Mouse (Mus musculus) kidney, embryonic 14.5 days (tissue): ENCODE data around the gene AK157302. TPM values are rescaled to one million over a fixed set of nuclear protein-coding genes. Genes with fewer than 3 reads are reported as not detected.
"Not testable (repeated sequence)": the region's sequence is repeated elsewhere in the genome, so short reads cannot be mapped to it uniquely, and the experiment has no call there.

Experiments
- ATAC-seq: fragments of 200-750 bp; cut with Nextera tagmentation; 2 replicates; pipeline ENCODE4 v1.8.0; 2017; ENCODE audit warnings: moderate number of reproducible peaks, mild to moderate bottlenecking, moderate TSS enrichment, moderate library complexity; ENCODE audit not compliant: low FRiP score, low TSS enrichment
- H3K27ac ChIP-seq: fragments of 300-500 bp; sonication (generic); 2 replicates; pipeline ENCODE4 v1.5.1; 2014; ENCODE audit warnings: low read depth, mild to moderate bottlenecking, low read length, moderate library complexity, mixed read lengths
- H3K27me3 ChIP-seq: fragments of 300-500 bp; sonication (generic); 2 replicates; pipeline ENCODE4 v1.6.1; 2014; ENCODE audit warnings: mild to moderate bottlenecking, low read length; ENCODE audit not compliant: control insufficient read depth, insufficient read depth
- H3K36me3 ChIP-seq: fragments of 300-500 bp; sonication (generic); 2 replicates; pipeline ENCODE4 v1.6.1; 2014; ENCODE audit warnings: low read length, mixed read lengths; ENCODE audit not compliant: control insufficient read depth, insufficient read depth
- H3K4me1 ChIP-seq: fragments of 300-500 bp; sonication (generic); 2 replicates; pipeline ENCODE4 v1.6.1; 2014; ENCODE audit warnings: low read length, mixed read lengths; ENCODE audit not compliant: control insufficient read depth, insufficient read depth
- H3K4me2 ChIP-seq: fragments of 300-500 bp; sonication (generic); replicated peaks from 2 replicates; pipeline ENCODE4 v1.6.1; 2014; ENCODE audit warnings: low read depth, mild to moderate bottlenecking, low read length
- H3K4me3 ChIP-seq: fragments of 300-500 bp; sonication (generic); 2 replicates; pipeline ENCODE4 v1.5.1; 2014; ENCODE audit warnings: mild to moderate bottlenecking, low read length
- H3K9ac ChIP-seq: fragments of 300-500 bp; sonication (generic); 2 replicates; pipeline ENCODE4 v1.6.1; 2014; ENCODE audit warnings: low read depth, mild to moderate bottlenecking, low read length, moderate library complexity
- H3K9me3 ChIP-seq: fragments of 300-500 bp; sonication (generic); 2 replicates; pipeline ENCODE4 v1.6.1; 2016; ENCODE audit warnings: low read length; ENCODE audit not compliant: control insufficient read depth
- WGBS: fragments of 180-500 bp; shearing (Covaris S2); extraction: QIAGEN DNeasy Blood & Tissue Kit; methylation state at CpG from one replicate; pipeline ENCODE4 v1.1.7; 2014; 5-methylcytosine and 5-hydroxymethylcytosine counted together
- polyA plus RNA-seq: library from polyadenylated mRNA; unstranded; fragments of >200 nt; fragmentation: Nextera tagmentation; extraction: Ambion mirVana; gene quantifications from 2 replicates; pipeline ENCODE4 v1.2.1, GENCODE M21; 2014

AK157302 gene
- polyA plus RNA-seq, 1 experiment from 2014 or later, result 0.34 TPM

DNA sequence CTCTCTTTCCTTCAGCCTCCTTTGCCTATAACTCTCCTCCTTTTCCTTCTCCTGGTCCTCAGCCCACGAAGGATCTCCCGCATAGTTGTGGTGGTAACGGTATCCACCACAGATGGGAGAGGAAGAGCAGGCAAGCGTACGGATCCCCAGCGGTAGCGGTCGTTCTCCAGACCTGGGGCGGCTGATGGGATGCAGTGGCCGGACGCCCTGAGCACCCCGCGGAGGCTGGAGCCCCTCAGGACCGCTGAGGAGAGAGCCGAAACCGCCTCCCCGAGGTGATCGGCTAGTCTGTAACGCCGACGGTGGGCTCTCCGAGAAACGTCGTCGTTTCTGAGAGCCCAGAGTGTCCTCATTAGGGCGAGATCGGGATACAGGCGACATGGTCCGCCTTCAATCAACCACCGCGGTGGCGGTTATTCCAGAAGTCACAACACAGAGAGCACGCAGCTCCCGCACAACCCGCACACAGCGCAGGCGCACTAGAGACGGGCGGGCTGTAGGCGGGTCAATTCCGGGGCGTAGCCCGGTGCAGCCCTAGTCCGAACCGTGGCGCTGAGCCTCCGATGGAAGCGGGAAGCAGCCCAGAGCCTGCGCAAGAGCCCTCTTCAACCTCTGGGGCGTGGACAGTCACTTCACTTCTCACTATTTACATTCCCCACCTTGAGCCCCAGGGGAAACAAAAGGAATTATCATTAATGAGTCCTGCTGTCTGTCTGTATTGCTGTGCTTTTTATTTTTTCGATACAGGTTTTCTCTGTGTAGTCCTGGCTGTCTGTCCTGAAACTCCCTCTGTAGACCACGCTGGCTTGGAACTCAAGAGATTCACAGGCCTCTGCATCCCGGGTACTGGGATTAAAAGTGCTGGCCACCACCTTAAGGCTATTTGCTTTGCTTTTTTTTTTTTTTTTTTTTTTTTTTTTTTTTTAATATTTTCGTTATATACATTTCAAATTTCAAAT lies 26.7 kb upstream of the AK157302 start, which contains the start of gene Nkapl:
Gene Nkapl, minus strand, starts transcription at position 449 of the 959 bp plus-strand sequence.
- Histone ChIP-seq H3K4me2 (peak within 1 kb of the TSS; percentile 76), H3K4me1 (no peaks in the 10 kb centered on the region), H3K36me3 (no peaks in the 10 kb centered on the region), H3K4me3 (peak within 1 kb of the TSS; percentile 60), H3K27me3 (peaks cover 4% of the 10 kb centered on the region; the same call in 1 of the 2 replicates), H3K9ac (peak within 1 kb of the TSS; percentile 55), H3K27ac (no peak within 1 kb of the TSS), H3K9me3 (no peaks in the 10 kb centered on the region; the same call in 1 of the 2 replicates)
- WGBS, result 1% methylated on average over 54 of the region's 54 CpGs
- peak; percentile 99 for ATAC-seq

DNA sequence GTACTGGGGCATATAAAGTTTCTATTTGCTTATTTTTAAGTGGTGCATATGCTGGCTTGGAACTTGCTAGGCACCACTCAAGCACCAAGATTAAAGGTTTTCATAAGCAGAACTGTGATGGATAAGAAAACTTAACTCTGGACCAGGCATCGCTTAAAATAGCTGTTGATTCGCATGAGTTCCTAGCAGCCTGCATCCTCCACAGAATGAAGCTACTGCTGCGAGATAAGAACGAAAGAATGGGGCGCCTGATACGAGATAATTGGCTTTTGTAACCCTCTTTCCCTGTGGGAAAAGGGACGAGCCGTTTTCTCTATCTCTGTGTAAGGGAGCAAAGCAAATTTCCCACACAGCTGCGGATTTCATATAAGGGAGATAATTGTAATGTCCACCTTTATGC lies 25.9 kb upstream of the AK157302 start:
- Histone ChIP-seq H3K27me3 (peaks cover 4% of the 10 kb centered on the region; the same call in 1 of the 2 replicates), H3K36me3 (no peaks in the 10 kb centered on the region), H3K4me1 (no peaks in the 10 kb centered on the region), H3K9me3 (no peaks in the 10 kb centered on the region; the same call in 1 of the 2 replicates), H3K27ac (no peak overlapping the region), H3K4me3 (no peak overlapping the region; the same call in 1 of the 2 replicates), H3K9ac (no peak overlapping the region), H3K4me2 (peak overlapping the region; percentile 76; the same call in 1 of the 2 replicates)
- no peak for ATAC-seq
- 43% methylated on average over 9 of the region's 9 CpGs for WGBS

DNA sequence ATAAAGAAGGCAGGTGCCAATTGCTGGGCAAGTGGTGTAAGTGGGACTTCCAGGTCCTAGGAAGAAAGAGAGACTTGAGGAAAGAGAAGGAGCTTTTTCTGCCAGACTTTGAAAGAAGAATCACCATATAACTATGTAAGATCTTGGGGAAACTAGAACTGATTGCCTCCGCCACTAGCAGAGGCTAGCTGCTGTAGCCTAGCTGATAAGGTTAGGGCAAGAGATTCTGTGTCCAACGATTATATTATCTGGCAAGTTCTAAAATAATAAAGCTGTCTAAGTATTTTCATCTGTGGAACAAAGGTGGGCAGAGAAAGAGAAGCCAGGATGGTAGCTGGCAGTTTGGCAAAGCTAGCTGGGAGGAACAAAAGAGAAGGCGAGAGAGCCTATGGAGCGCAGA lies 22.6 kb upstream of the AK157302 start:
- H3K4me2 ChIP-seq, result no peak overlapping the region
- no peaks in the 10 kb centered on the region for H3K4me1 ChIP-seq
- peaks cover 4% of the 10 kb centered on the region; the same call in 1 of the 2 replicates for H3K27me3 ChIP-seq
- WGBS, result 36% methylated on average over 4 of the region's 4 CpGs
- H3K9me3 ChIP-seq, result no peaks in the 10 kb centered on the region; the same call in 1 of the 2 replicates
- no peak overlapping the region for H3K9ac ChIP-seq
- ATAC-seq, result no peak
- H3K36me3 ChIP-seq, result no peaks in the 10 kb centered on the region
- H3K4me3 ChIP-seq, result no peak overlapping the region
- H3K27ac ChIP-seq, result no peak overlapping the region

DNA sequence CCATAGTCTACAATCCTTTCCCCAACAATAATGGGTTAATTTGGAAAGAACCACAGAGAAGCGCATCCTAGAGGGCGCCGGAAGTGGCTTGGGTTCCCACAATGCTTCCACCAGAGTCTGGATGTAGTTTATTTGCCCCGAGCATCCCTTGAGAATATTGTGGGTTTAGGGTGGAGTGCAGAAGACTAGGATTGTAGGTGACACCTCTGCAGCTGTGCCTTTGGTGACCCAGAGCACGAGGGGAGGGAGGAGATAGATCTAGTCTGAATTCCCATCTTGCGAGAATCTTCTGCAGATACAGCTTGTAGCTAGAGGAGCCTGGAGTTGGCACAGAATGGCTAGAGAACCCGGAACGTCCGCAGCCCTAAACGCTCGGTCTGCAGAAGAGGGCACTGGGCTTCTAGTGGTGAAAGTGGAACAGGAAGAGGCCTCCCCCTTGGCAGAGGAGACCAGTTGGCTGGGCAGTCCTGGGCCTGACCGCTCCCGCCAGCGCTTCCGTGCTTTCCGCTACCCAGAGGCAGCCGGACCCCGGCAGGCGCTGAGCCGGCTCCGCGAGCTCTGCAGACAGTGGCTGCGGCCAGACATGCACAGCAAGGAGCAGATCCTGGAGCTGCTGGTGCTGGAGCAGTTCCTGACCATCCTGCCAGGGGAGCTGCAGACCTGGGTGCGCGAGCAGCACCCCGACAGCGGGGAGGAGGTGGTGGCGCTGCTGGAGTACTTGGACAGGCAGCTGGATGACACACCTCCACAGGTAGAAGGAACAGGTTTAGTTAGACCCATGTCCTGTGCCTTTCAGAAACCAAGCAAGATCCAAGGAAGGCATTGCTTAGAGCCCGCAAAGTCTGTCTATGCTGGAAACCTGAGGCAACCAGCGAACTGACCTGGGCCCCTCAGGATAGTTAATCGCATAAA lies 16.0 kb upstream of the AK157302 start, which contains the start of the genes Zkscan4 and Gm10065:
Gene Zkscan4, plus strand, starts transcription at position 149 of the 912 bp plus-strand sequence.
Gene Gm10065, minus strand, starts transcription at position 683 of the 912 bp plus-strand sequence.
- H3K27ac ChIP-seq, H3K9me3 ChIP-seq, H3K4me1 ChIP-seq, H3K27me3 ChIP-seq, H3K36me3 ChIP-seq: not testable (repeated sequence)
- 3% methylated on average over 27 of the region's 31 CpGs for WGBS
- ATAC-seq, result peak; percentile 91
- Histone ChIP-seq H3K9ac (peak within 1 kb of the TSS; percentile 57), H3K4me2 (peak within 1 kb of the TSS; percentile 72), H3K4me3 (peak within 1 kb of the TSS; percentile 65)

DNA sequence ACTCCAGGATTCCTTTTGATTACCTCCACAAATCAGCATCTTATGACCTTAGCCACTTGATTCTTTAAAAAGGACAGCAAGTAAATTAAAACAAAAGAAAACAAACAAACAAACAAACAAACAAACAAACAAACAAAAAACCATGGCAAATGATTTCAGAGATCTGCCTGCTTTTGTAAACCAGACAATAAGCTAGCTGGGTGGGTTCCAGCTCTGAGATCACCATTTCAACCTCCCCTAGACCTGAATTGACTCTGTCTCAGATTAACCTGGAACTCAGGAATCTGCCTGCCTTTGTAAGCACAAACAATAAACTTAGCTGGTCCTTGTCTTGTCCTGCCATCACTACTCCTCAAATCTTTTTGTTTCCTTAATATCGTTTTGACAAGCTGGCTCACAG lies 8.1 kb upstream of the AK157302 start:
- no peak overlapping the region for H3K27ac ChIP-seq
- ATAC-seq, result no peak
- WGBS, result 86% methylated on average over 1 of the region's 1 CpGs

DNA sequence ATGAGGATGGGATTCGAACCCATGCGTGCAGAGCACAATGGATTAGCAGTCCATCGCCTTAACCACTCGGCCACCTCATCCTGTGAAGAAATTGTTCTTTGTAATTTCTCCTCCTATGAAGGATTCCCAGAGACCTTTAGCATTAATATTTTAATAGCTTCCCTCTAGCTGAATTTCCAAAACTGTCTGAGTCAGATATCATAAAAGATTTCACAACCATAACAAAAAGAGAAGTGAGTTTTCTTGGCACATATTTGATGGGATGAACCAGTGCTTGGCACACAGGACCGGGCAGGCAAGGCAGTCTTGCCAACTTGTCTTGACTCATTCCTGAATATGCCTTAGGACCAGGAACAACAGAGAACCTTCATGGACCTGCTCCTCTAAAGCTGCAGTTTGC lies 2.2 kb upstream of the AK157302 start:
- H3K4me3 ChIP-seq, result no peak overlapping the region
- no peak for ATAC-seq
- no peak overlapping the region for H3K4me2 ChIP-seq
- H3K27ac ChIP-seq, result no peak overlapping the region
- H3K4me1 ChIP-seq, result no peaks in the 10 kb centered on the region
- H3K36me3 ChIP-seq, result no peaks in the 10 kb centered on the region
- 95% methylated on average over 5 of the region's 5 CpGs for WGBS
- no peaks in the 10 kb centered on the region for H3K9me3 ChIP-seq
- H3K27me3 ChIP-seq, result no peaks in the 10 kb centered on the region
- H3K9ac ChIP-seq, result no peak overlapping the region

More for the DNA sequence above, 8.1 kb upstream of the AK157302 start:
- Histone ChIP-seq H3K36me3 (no peaks in the 10 kb centered on the region), H3K4me2 (no peak overlapping the region), H3K4me3 (no peak overlapping the region), H3K4me1 (no peaks in the 10 kb centered on the region), H3K27me3 (no peaks in the 10 kb centered on the region), H3K9me3 (no peaks in the 10 kb centered on the region), H3K9ac (no peak overlapping the region)

DNA sequence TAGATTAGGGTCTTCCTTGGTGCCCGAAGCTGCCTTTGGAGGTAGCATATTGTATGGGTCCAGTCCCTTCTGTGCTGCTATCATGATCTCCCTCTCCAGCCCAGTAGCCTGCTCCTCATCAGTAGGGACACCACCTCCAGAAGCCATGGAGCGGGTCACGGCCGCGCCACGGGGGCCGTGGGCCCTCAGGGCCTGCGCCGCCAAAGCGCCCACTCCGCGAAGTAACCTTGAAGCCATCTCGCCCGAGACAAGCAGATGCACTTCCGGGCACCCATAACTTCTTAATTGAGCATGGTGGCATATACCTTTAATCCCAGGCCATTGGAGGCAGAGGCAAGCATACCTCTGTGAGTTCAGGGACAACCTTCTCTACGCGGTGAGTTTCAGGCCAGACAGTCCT lies 6.2 kb downstream of the AK157302 start, which contains the start of gene Gm11273:
Gene Gm11273, minus strand, starts transcription at position 237 of the 400 bp plus-strand sequence.
- not testable (repeated sequence) for H3K4me1 ChIP-seq, H3K36me3 ChIP-seq, ATAC-seq, H3K9ac ChIP-seq, H3K4me3 ChIP-seq, H3K27ac ChIP-seq, H3K4me2 ChIP-seq, H3K9me3 ChIP-seq, H3K27me3 ChIP-seq
- WGBS, result 97% methylated on average over 17 of the region's 17 CpGs

DNA sequence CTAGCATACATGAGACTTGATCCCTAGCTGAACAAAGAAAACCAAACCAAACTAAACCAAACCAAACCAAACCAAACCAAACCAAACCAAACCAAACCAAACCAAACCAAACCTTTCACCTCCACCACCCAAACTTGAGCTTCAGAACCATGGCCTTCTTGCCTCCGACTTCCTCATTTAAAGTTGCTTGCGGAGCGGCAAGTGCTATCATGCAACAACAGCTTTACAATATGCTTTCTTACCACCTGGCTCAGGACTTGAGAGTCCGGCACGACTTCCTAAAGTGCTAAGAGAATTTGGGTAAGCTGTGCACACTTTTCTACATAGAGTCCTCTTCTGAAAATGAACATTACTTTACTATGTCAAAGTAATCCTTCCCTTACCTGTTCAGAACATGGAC lies 7.3 kb downstream of the AK157302 start:
- Histone ChIP-seq H3K27ac (no peak overlapping the region), H3K4me2 (no peak overlapping the region), H3K9ac (no peak overlapping the region), H3K9me3 (no peaks in the 10 kb centered on the region), H3K4me3 (no peak overlapping the region), H3K27me3 (no peaks in the 10 kb centered on the region), H3K36me3 (no peaks in the 10 kb centered on the region), H3K4me1 (no peaks in the 10 kb centered on the region)
- ATAC-seq, result no peak
- 81% methylated on average over 5 of the region's 5 CpGs for WGBS
